Mouse (Mus musculus) frontal cortex, adult 2 months (tissue): ENCODE results near the gene Tjp2. TPM values are rescaled to one million over a fixed set of nuclear protein-coding genes. Genes with fewer than 3 reads are reported as not detected.
"Not testable (repeated sequence)": the region's sequence is repeated elsewhere in the genome, so short reads cannot be mapped to it uniquely, and the experiment has no call there.

Experiments used
- DNase-seq, 2 experiments: peaks; one replicate each; pipeline ENCODE4 v3.0.0; 2022; ENCODE audit warnings: low spot score in 1 of 2; ENCODE audit errors: extremely low spot score in 1 of 2
- polyA plus RNA-seq: library from polyadenylated mRNA; depleted of rRNA; stranded (reverse); fragments of >200 nt; gene quantifications from 2 replicates; pipeline ENCODE4 v1.2.3, GENCODE M21; 2012; rRNA removed

Gene Tjp2
- polyA plus RNA-seq = 13.8 and 16.2 TPM in 2 replicates

DNA sequence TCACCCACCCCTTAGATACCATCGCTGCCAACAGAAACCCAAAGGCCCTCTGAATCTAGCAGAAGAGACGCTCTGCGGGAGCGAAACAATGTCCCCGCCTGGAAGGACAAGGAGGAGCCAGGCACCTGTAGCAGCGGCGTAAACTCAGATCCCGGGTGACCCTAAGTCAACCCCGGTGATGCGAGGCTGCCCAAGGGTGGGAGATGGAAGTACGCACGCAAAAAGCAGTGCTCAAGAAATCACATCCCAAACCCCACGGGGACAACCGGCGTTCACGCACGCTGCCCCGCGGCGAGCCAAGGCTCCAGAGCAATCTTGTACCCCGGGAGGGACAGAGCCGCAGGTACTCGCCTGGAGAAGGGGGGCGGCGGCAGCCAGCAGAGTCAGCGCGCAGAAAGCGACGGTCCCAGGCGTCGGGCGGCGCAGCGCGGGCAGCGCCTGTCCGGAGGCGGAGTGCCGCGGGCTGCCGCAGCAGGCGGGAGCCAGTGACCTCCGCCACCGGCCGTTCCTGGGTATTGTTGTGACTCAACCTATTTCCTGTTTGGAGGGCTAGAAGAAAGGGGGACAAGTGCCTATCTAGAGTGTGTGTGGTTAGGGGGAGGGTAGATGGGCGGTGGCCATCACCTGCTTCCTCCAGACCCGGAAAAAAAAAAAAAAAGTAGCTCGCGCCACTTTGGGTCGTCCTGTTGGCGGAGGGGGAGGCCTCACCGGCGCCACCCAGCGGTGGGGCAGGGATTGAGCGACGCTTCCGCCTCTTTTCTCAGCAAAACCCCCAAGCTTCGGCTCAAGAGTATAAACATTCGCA, at the start of gene Tjp2:
TSS of gene Tjp2 (minus strand) at position 531 of the 805 bp plus-strand sequence.
- no peak for DNase-seq

- no peak for DNase-seq
These were observed 49.5 kb upstream of the Tjp2 start for GRCm38 (mm10) chr19:24274281-24274680.

GRCm38 (mm10) chr19:24271746-24272426, 47.1 kb upstream of the Tjp2 start:
- DNase-seq = peak; percentile 56 to 88

DNA sequence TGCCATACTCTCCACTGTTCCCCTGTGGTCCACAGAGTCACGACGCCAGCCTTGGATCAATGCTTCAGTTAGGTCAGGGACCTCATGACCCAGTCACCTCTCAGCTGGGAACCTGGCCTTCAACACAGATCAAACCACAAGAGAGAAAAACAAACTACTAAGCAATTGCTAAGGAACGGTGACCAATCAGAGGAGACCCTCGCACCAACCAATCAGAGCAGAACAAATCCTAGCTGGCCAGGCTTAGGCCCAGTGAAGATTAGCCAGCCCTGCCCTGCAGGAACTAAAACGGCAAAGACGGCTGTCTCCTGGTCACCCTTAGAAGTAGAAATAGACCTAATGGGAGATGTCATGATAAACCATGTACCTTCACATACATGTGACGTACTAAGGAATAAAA, 46.5 kb upstream of the Tjp2 start:
- peak in 1 of 2 experiments; percentile 46 for DNase-seq

GRCm38 (mm10) chr19:24268531-24268930, 43.7 kb upstream of the Tjp2 start:
- no peak for DNase-seq

- no peak for DNase-seq
These were observed 41.4 kb upstream of the Tjp2 start for GRCm38 (mm10) chr19:24266046-24266830.

DNA sequence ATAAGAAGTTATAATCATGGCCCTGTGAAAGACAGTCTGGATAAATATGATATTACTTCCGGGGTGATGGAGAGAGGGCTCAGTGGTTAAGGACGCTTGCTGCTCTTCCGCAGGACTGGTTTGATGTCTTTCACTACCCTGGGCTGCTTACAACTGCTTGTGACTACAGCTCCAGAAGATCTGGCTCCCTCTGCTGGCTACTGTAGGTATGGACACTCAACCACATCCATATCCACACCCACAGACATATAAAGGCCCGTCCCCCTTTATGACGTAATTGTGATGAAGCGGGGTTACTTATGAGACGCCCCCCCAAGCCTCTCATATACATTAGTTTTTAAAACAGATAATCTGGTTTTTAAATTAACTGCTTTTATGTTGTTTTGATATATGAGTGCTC, 40.2 kb upstream of the Tjp2 start:
- peak; percentile 76 to 94 for DNase-seq

DNA sequence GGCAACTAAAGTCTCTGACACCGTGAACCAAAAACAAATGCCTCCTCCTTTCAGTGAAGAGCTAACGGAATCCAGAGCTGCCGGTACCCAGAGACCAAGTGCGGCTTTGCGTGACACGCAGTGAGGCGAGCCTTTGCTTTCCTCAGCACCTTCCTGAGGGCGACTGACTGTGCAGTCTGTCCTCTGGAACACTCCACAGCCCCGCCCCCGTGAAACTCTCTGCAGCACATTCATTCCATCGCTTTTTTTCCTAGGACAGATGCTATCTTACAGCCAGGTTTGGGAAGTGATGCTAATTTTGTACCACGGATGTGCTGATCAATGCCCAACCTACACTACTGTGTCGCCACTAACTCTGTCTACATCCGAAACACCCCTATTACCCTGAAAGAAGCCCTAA, 37.9 kb upstream of the Tjp2 start:
- no peak for DNase-seq

GRCm38 (mm10) chr19:24259390-24260351, 34.8 kb upstream of the Tjp2 start:
- peak in 1 of 2 experiments; percentile 18 for DNase-seq

DNA sequence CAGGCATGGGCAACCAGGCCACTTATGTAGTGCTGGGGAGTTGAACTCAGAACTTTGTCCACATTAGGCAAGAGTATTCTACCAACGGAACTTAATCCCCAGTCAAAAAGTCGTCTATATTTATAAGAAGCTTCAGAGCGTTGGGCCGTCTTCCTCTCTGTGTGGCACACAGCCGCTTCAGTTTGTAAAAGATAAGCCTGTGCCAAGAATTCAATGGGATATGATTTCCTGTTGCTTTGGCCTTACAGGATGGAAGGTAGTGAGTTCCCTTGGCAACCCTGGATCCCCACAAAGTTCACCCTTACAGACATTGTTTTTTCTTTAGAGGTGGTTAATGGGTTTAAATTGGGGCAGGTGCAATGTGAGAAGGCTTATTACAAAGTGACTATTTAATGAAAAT, 33.5 kb upstream of the Tjp2 start:
- no peak for DNase-seq

DNA sequence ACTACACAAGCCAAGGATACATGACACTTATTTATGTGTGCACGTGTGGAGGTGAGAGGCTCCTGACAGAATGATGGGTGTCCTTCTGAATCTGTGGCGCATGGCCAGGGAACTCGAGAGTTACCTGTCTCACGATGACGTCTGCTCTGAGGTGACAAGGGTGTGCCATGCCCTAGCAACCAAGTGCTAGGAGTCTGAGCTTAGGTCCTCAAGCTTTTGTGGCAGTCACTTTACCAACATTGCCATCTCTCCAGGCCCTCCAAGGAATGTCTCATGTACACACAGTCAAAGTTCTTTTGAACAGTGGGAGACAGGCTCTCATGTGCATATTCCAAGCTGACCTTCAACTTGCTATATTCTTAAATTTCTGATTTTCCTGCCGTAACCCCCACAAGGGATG, 33.1 kb upstream of the Tjp2 start:
- no peak for DNase-seq

DNA sequence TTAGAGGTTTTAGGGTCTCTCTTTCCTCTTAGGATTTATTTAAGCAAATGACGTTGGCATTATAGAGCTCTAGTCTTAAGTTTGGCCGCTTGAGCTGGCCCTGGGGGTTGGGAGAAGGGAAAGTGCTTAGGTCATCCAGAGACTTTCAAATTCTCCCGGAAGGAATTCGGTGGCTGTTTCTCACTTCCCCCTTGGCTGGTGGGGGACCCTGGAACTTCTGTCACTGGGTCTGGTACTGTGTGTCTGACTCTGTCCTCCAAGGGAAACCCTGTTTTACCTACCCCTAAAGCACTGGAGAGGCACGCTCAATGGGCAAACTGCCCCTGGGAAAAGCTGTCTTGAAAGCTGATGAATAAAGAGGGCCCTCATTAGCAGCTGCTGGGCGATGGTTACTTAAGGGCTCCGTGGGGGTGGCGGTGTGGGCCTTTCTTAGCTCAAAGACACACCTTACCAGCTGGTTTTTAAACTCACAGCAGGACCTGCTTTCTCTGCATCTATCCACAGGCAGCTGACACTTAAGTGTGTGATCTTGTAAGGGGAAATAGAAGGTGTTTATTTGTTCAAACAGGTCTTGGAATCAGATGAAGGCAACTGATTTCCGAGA, 28.9 kb upstream of the Tjp2 start:
- no peak for DNase-seq

GRCm38 (mm10) chr19:24251869-24252268, 27.0 kb upstream of the Tjp2 start:
- no peak for DNase-seq

DNA sequence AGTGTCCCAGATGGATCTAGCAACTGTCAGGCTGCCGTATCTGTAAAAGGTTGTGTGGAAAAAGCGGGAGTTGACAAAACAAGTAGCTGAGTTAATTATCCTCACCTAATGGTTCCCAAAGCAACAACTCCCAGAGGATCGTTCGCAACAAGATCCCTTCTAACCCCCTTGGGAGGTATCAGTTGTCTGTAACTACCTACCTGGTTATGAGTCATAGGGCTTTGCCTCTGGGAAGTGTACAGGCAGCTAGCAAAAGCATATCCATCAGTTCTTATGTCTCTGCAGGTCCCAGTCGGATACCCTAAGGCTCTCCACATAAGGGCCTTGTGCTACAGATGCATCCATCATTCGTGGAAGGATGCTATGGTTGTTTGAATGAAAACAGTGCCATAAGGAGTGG, 18.5 kb upstream of the Tjp2 start:
- no peak for DNase-seq

- no peak for DNase-seq
These were observed 17.1 kb upstream of the Tjp2 start for GRCm38 (mm10) chr19:24241799-24242546.

DNA sequence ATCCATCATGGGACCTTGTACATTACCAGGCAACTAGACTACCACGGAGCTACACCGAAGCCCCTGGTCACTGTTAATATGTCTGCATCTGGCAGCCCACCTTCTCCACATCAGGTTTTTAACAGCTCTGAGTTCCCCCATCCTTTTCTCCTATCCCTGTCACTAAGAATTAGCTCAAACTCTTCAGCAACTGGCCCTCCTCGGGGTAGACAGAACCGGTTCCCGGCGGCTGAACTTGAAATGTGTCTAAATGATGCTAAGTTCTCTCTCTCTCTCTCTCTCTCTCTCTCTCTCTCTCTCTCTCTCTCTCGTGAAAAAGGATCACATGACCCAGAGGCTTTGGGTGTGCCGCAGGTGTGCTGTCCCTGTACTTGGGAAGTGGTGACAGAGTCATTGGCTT, 16.4 kb upstream of the Tjp2 start:
- no peak for DNase-seq

DNA sequence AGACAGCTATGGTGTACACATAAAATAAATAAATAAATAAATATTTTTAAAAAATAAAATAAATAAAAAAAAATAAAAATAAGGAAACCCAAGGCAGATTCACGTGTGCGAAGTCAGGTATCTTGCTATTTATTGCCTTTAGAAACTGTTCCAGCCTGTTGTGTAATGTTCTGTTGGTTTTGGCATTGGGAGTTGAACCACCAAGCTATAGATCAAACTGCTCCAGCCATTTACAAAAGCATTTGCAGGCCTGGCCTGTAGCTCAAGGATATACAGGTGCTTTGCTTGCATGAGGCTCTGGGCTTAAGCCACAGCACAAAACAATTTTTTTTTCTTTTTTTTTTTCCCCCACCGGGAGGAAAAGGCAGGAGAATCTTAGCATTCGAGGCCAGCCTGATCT, 13.2 kb upstream of the Tjp2 start:
- no peak for DNase-seq

- DNase-seq = not testable (repeated sequence)
These were observed 7.5 kb upstream of the Tjp2 start for GRCm38 (mm10) chr19:24232356-24232755.

DNA sequence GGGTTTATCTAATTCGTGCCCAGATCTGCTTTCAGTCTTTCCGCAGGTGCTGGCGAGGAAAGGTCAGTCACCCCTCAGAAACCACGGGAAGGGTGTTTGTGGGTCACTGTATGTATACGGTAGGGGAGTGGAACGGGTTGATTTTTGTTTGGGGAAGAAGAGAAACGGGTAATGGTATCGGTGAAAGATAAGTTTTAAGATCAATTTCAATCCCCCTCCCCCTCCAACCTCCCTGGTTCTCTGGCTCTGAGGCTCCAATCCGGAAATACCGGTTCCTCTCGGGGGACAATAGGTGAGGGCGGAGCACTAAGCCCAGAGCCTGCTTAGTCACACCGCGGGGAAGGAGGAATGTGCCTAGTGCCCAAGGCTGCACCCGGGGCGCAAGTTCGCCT, 471 bp upstream of the Tjp2 start:
- no peak for DNase-seq
